Mouse (Mus musculus) heart, embryonic 16.5 days (tissue): ENCODE results near the gene Fxr2. TPM values are rescaled to one million over a fixed set of nuclear protein-coding genes. Genes with fewer than 3 reads are reported as not detected.

ENCODE experiments used
- ATAC-seq: fragments of 200-750 bp; cut with Nextera tagmentation; replicated peaks from 2 replicates; pipeline ENCODE4 v1.8.0; 2017; ENCODE audit warnings: moderate number of reproducible peaks; ENCODE audit not compliant: insufficient read depth, low FRiP score; ENCODE audit errors: extremely low read depth
- H3K27ac ChIP-seq: fragments of 300-500 bp; sonication (generic); 2 replicates; pipeline ENCODE4 v1.5.1; 2014; ENCODE audit warnings: mild to moderate bottlenecking, low read length, control low read depth, moderate library complexity
- H3K27me3 ChIP-seq: fragments of 300-500 bp; sonication (generic); 2 replicates; pipeline ENCODE4 v1.6.1; 2014; ENCODE audit warnings: low read length, mixed read lengths; ENCODE audit not compliant: control insufficient read depth, insufficient read depth
- H3K36me3 ChIP-seq: fragments of 300-500 bp; sonication (generic); 2 replicates; pipeline ENCODE4 v1.6.1; 2014; ENCODE audit not compliant: control insufficient read depth, insufficient read depth
- H3K4me1 ChIP-seq: fragments of 300-500 bp; sonication (generic); 2 replicates; pipeline ENCODE4 v1.6.1; 2014; ENCODE audit warnings: low read length, mixed read lengths; ENCODE audit not compliant: control insufficient read depth, insufficient read depth
- H3K4me2 ChIP-seq: fragments of 300-500 bp; sonication (generic); 2 replicates; pipeline ENCODE4 v1.6.1; 2014; ENCODE audit warnings: low read depth, mild to moderate bottlenecking, control low read depth, low read length
- H3K4me3 ChIP-seq: fragments of 300-500 bp; sonication (generic); 2 replicates; pipeline ENCODE4 v1.5.1; 2014; ENCODE audit warnings: mild to moderate bottlenecking, control low read depth, low read length
- H3K9ac ChIP-seq: fragments of 300-500 bp; sonication (generic); 2 replicates; pipeline ENCODE4 v1.6.1; 2014; ENCODE audit warnings: low read length, control low read depth
- H3K9me3 ChIP-seq: fragments of 300-500 bp; sonication (generic); replicated peaks from 2 replicates; pipeline ENCODE4 v1.6.1; 2016; ENCODE audit warnings: low read length; ENCODE audit not compliant: control insufficient read depth
- WGBS: fragments of 180-500 bp; shearing (Covaris S2); extraction: QIAGEN DNeasy Blood & Tissue Kit; methylation state at CpG from one replicate; pipeline ENCODE4 v1.1.7; 2014; 5-methylcytosine and 5-hydroxymethylcytosine counted together
- polyA plus RNA-seq: library from polyadenylated mRNA; unstranded; fragments of >200 nt; fragmentation: Nextera tagmentation; extraction: Ambion mirVana; gene quantifications from 2 replicates; pipeline ENCODE4 v1.2.1, GENCODE M21; 2015

Fxr2 gene
- polyA plus RNA-seq, 1 experiment from 2014 or later, result 22.1 TPM

DNA sequence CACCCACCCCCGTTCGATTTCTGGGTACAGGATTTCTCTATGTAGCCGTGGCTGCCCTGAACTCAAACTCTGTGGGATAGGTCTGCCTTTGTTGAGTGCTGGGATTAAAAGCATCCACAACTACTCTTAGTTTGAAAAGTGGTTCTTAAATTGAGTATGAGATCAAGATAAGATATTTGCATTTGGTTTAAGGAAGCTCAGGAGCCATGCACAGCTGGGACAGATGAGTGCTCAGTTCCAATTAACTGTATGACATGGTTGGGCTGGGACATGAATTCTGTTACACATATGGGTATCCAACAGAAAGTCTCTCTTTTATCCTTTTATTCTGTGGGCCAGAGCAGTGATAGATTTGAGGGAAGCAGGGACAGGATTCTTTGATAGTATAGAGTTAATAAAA, 2.7 kb downstream of the Fxr2 start:
- peaks cover 7% of the 10 kb centered on the region for H3K36me3 ChIP-seq
- peaks cover 22% of the 10 kb centered on the region for H3K4me1 ChIP-seq
- H3K9me3 ChIP-seq, result no peaks in the 10 kb centered on the region
- no peak for ATAC-seq
- no peak overlapping the region for H3K27ac ChIP-seq
- H3K27me3 ChIP-seq, result no peaks in the 10 kb centered on the region
- no peak overlapping the region for H3K4me3 ChIP-seq
- no peak overlapping the region for H3K9ac ChIP-seq
- WGBS, result 75% methylated on average over 3 of the region's 3 CpGs
- H3K4me2 ChIP-seq, result no peak overlapping the region

DNA sequence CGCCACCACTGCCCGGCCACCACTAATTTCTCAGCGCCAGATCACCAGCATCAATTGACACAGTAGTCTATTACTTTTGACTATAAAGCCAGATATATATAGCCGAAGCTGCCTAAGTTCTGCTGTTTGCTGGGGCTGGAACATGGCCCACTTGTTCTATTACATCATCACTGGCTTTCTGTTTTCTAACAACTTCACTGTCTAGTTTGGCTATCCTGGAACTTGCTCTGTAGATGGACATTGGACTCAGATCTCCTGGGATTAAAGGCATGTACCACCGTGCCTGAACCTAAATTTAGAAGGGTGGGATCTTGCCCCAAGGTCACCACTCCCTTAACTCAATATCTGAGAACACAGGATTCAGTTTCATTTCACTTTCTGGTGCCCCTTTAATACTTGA, 13.1 kb downstream of the Fxr2 start:
- Histone ChIP-seq H3K36me3 (peaks cover 73% of the 10 kb centered on the region), H3K9ac (no peak overlapping the region), H3K27ac (no peak overlapping the region), H3K4me3 (no peak overlapping the region), H3K4me1 (no peaks in the 10 kb centered on the region), H3K9me3 (no peaks in the 10 kb centered on the region), H3K27me3 (no peaks in the 10 kb centered on the region), H3K4me2 (no peak overlapping the region)
- ATAC-seq, result no peak
- 83% methylated on average over 5 of the region's 5 CpGs for WGBS

DNA sequence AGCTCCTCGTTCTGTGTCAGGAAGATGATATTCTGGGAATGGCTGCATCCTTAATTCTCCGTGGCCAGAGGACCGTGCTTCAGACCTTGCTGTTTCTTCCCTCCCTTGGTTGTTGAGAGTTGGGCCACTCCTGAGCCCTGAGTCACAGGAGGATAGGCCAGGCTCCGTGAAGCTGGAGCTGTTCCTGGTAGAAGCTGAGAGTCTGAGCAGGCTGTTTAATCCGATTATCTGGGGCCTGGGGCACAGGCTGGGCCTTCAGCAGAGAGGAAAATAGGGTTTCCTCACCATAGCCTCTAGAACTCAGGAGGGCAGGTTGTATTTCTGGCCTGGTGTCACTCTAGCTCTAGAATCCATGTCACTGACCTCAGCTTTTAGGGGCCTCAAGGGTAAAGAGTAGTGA, 20.6 kb downstream of the Fxr2 start:
- ATAC-seq, result no peak
- Histone ChIP-seq H3K27ac (no peak overlapping the region), H3K27me3 (no peaks in the 10 kb centered on the region), H3K9ac (no peak overlapping the region), H3K4me2 (no peak overlapping the region), H3K36me3 (peaks cover 61% of the 10 kb centered on the region), H3K4me1 (peaks cover 6% of the 10 kb centered on the region; the same call in 1 of the 2 replicates), H3K4me3 (no peak overlapping the region), H3K9me3 (no peaks in the 10 kb centered on the region)
- WGBS, result 48% methylated on average over 5 of the region's 5 CpGs

DNA sequence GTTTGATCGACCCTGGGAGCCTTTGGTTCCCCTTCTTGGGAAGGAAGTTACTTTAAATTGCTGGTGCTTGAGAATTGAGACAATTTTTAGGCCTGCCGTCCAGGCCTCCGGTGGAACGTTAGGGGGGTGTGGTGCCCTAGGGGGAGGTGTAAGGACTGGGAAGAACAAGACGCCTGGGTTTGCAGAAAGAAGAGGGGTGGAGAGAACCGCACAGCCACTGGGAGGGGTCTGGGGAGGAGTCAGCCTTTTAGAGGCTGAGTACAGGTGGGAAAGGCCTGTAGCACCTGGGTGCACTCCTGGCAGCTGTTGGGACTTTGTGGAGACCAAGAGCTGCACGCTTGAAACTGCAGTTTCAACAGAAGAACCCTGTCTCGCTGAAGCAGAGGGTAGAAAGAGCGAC, 22.0 kb downstream of the Fxr2 start:
- H3K27me3 ChIP-seq, result no peaks in the 10 kb centered on the region
- H3K36me3 ChIP-seq, result peaks cover 57% of the 10 kb centered on the region
- no peak for ATAC-seq
- peaks cover 6% of the 10 kb centered on the region; the same call in 1 of the 2 replicates for H3K4me1 ChIP-seq
- H3K9ac ChIP-seq, result no peak overlapping the region; the same call in 1 of the 2 replicates
- no peak overlapping the region for H3K4me3 ChIP-seq
- no peak overlapping the region for H3K4me2 ChIP-seq
- 43% methylated on average over 9 of the region's 9 CpGs for WGBS
- H3K27ac ChIP-seq, result 0 out of 2 replicates have a peak overlapping the region, but pooled peaks have one; percentile 27
- no peaks in the 10 kb centered on the region for H3K9me3 ChIP-seq

DNA sequence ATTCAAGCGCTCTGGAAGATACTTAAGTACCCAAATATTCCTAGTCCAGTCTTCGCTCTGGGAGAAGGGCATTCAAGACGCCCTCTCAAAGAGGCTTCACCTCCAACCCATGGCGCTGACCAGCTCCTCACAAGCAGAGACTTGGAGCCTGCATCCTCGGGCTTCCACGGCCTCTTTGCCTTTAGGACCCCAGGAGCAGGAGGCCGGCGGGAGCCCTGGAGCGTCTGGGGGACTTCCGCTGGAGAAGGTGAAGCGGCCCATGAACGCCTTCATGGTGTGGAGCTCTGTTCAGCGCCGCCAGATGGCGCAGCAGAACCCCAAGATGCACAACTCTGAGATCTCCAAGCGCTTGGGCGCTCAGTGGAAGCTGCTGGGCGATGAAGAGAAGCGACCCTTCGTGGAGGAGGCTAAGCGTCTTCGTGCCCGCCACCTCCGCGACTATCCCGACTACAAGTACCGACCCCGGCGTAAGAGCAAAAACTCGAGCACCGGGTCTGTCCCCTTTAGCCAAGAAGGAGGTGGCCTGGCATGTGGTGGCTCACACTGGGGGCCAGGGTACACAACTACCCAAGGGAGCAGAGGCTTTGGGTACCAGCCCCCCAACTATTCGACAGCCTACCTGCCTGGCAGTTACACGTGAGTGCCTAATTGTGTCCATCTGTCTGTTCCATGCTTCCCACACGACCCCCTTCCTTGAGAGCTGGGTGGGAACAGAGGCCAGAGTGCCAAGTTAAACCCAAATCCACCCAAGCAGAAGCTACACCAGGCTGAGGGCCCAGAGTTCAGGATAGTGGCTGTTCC, 22.7 kb downstream of the Fxr2 start, which contains the start of gene Sox15:
Gene Sox15, plus strand, starts transcription at position 51 of the 801 bp plus-strand sequence.
- no peaks in the 10 kb centered on the region for H3K27me3 ChIP-seq
- 23% methylated on average over 34 of the region's 34 CpGs for WGBS
- 0 out of 2 replicates have a peak within 1 kb of the TSS, but pooled peaks have one; percentile 27 for H3K27ac ChIP-seq
- 0 out of 2 replicates have a peak, but pooled peaks have one; percentile 58 for ATAC-seq
- peak within 1 kb of the TSS; percentile 39 for H3K4me2 ChIP-seq
- H3K9ac ChIP-seq, result peak within 1 kb of the TSS; percentile 56
- peaks cover 6% of the 10 kb centered on the region; the same call in 1 of the 2 replicates for H3K4me1 ChIP-seq
- H3K4me3 ChIP-seq, result no peak within 1 kb of the TSS
- H3K9me3 ChIP-seq, result no peaks in the 10 kb centered on the region
- peaks cover 50% of the 10 kb centered on the region for H3K36me3 ChIP-seq

DNA sequence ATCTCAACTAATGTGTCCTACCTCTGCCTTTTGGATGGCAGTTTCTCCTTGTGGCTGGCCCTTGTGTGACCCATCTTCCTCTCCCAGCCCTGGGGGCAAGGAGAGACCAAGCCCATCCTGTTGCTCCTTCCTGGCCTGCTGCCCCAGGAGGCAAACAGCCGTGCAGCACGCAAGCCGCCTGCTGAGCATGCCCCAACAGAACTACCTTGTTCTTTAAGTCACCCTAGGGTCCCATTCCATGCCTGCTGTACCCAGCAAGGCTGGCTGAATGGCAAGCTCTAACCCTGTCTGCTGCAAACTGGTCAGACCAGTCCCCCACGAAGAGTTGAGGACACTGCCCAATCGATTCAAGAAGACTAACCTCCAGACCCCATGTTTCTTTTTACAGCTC, 23.3 kb downstream of the Fxr2 start:
- peaks cover 6% of the 10 kb centered on the region; the same call in 1 of the 2 replicates for H3K4me1 ChIP-seq
- H3K36me3 ChIP-seq, result peaks cover 44% of the 10 kb centered on the region
- H3K27me3 ChIP-seq, result no peaks in the 10 kb centered on the region
- WGBS, result 80% methylated on average over 5 of the region's 5 CpGs
- H3K27ac ChIP-seq, result no peak overlapping the region
- no peak overlapping the region for H3K4me3 ChIP-seq
- no peak overlapping the region for H3K4me2 ChIP-seq
- ATAC-seq, result no peak
- H3K9ac ChIP-seq, result no peak overlapping the region
- H3K9me3 ChIP-seq, result no peaks in the 10 kb centered on the region

DNA sequence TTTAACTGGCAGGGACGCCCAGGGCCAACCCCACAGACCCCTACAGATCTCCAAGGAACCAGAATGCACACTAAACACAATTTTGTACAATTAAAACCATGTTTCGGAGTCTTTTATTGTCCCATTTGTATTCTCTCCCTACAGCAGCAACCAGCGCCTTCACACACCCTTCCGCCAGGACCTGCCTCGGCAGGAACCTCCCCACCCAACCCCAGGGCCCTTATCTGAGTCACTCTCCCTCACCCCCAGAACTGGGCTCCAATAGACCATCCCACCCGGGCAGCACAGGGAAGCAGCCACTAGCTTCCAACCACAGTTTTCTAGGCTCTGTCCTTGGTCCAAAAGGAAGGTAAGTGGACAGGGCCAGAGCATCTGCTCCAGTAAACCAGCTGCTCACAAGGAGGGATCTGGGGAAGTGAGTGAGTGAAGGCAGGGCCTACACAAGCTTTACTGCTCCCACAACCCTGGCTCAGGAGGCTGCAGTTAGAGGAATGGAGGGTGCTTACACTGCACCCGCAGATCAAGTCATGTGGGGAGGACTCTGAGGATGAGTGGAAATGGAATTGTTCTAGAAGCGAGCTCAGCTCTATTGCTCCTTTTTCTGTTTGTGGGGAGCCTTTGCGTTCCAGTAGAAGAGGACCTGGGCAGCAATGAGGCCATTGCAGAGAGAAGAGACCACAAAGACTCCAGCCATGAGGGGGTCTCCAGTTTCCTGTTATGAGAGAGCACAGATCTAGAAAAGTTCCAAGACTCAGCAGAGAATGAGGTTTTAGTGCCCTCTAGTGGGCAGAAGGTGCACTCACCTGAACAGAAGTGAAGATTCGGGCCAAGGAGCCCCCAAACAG, 24.0 kb downstream of the Fxr2 start:
- no peak overlapping the region for H3K9ac ChIP-seq
- H3K9me3 ChIP-seq, result no peaks in the 10 kb centered on the region
- no peak overlapping the region for H3K4me3 ChIP-seq
- no peak for ATAC-seq
- H3K4me2 ChIP-seq, result no peak overlapping the region
- H3K36me3 ChIP-seq, result peaks cover 38% of the 10 kb centered on the region
- WGBS, result 74% methylated on average over 10 of the region's 10 CpGs
- no peak overlapping the region for H3K27ac ChIP-seq
- H3K4me1 ChIP-seq, result peaks cover 12% of the 10 kb centered on the region
- no peaks in the 10 kb centered on the region for H3K27me3 ChIP-seq

DNA sequence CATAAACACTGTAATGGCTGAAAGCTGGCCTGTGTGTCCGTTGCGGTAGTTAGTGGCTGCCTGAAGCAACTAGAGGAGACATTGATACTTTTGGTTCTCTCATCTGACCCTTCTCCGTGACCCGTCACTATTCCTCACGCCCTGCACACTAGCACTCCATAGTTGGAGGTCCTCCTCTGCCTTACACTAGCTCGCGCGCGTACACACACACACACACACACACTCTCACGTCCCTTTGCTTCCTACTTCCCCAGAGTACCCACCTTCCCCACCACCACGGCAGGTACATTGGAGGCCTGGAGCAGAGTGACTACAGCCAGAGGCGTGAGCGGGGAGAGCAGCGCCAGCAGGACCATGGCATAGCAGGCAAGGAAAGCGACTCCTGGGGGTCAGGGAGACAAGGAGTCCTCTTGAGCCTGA, 24.7 kb downstream of the Fxr2 start:
- Histone ChIP-seq H3K4me2 (no peak overlapping the region), H3K27me3 (no peaks in the 10 kb centered on the region), H3K4me3 (no peak overlapping the region), H3K36me3 (peaks cover 32% of the 10 kb centered on the region), H3K27ac (no peak overlapping the region), H3K4me1 (peaks cover 12% of the 10 kb centered on the region), H3K9me3 (no peaks in the 10 kb centered on the region), H3K9ac (no peak overlapping the region)
- WGBS, result 81% methylated on average over 15 of the region's 15 CpGs
- no peak for ATAC-seq
